Mouse (Mus musculus) neural tube, embryonic 11.5 days (tissue): Measurements from ENCODE around the gene Nrsn2. TPM values are rescaled to one million over a fixed set of nuclear protein-coding genes. Genes with fewer than 3 reads are reported as not detected.
"Not testable (repeated sequence)": the region's sequence is repeated elsewhere in the genome, so short reads cannot be mapped to it uniquely, and the experiment has no call there.

ENCODE experiments used
- ATAC-seq: fragments of 200-750 bp; cut with Nextera tagmentation; 2 replicates; pipeline ENCODE4 v1.8.0; 2017; ENCODE audit warnings: moderate number of reproducible peaks, mild to moderate bottlenecking, moderate TSS enrichment, moderate library complexity; ENCODE audit not compliant: insufficient read depth, low FRiP score, low TSS enrichment
- DNase-seq: peaks from one replicate; pipeline ENCODE4 v3.0.0-alpha.2; 2015; ENCODE audit warnings: low spot score
- H3K27ac ChIP-seq: fragments of 300-500 bp; sonication (generic); 2 replicates; pipeline ENCODE4 v1.5.1; 2014; ENCODE audit warnings: low read depth, mild to moderate bottlenecking, low read length
- H3K27me3 ChIP-seq: fragments of 300-500 bp; sonication (generic); 2 replicates; pipeline ENCODE4 v1.6.1; 2014; ENCODE audit warnings: mild to moderate bottlenecking, low read length, mixed read lengths; ENCODE audit not compliant: control insufficient read depth, insufficient read depth
- H3K36me3 ChIP-seq: fragments of 300-500 bp; sonication (generic); 2 replicates; pipeline ENCODE4 v1.6.1; 2014; ENCODE audit warnings: mild to moderate bottlenecking, low read length, moderate library complexity, mixed read lengths; ENCODE audit not compliant: control insufficient read depth, insufficient read depth
- H3K4me1 ChIP-seq: fragments of 300-500 bp; sonication (generic); 2 replicates; pipeline ENCODE4 v1.6.1; 2014; ENCODE audit warnings: low read length, mixed read lengths; ENCODE audit not compliant: control insufficient read depth, insufficient read depth
- H3K4me2 ChIP-seq: fragments of 300-500 bp; sonication (generic); 2 replicates; pipeline ENCODE4 v1.6.1; 2014; ENCODE audit warnings: low read depth, mild to moderate bottlenecking, moderate library complexity
- H3K4me3 ChIP-seq: fragments of 300-500 bp; sonication (generic); 2 replicates; pipeline ENCODE4 v1.5.1; 2014; ENCODE audit warnings: low read depth, low read length
- H3K9ac ChIP-seq: fragments of 300-500 bp; sonication (generic); 2 replicates; pipeline ENCODE4 v1.6.1; 2014; ENCODE audit warnings: mild to moderate bottlenecking, low read length
- H3K9me3 ChIP-seq: fragments of 300-500 bp; sonication (generic); 2 replicates; pipeline ENCODE4 v1.6.1; 2016; ENCODE audit warnings: low read length; ENCODE audit not compliant: control insufficient read depth
- WGBS: fragments of 180-500 bp; shearing (Covaris S2); extraction: QIAGEN DNeasy Blood & Tissue Kit; methylation state at CpG from one replicate; pipeline ENCODE4 v1.1.7; 2014; 5-methylcytosine and 5-hydroxymethylcytosine counted together
- polyA plus RNA-seq: library from polyadenylated mRNA; unstranded; fragments of >200 nt; fragmentation: Nextera tagmentation; extraction: Ambion mirVana; gene quantifications from 2 replicates; pipeline ENCODE4 v1.2.1, GENCODE M21; 2014

Gene Nrsn2
- polyA plus RNA-seq, 1 experiment from 2014 or later = 7.6 TPM

DNA sequence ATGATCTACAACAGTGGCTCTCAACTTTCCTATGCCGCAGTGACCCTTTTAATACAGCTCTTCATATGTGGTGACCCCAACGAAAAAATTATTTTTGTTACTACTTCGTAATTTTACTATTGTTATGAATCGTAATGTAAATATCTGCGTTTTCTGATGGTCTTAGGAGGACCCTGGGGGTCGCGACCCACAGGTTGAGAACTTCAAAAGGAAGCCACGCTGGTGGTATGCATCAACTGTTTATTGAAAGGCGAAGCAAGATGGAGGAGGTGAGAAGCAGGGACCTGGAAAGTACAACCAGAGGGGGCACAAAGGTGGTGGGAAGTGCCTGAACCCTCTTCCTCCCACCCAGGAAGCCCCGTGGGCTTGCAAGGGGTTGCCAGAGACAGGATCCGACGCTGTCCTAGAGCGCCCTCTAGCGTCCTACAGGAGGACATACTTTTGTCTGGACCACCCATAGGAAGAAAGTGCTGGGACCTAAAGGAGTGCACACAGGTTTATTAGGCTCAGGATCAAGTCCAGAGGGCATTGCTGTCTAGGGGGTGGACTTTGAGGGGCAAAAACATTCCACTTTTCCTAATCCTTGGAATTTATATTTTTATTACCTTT lies 7.8 kb downstream of the Nrsn2 start:
- no peaks in the 10 kb centered on the region for H3K27me3 ChIP-seq
- peak; percentile 67 for ATAC-seq
- DNase-seq = peak; percentile 69
- no peak overlapping the region for H3K9ac ChIP-seq
- 29% methylated on average over 14 of the region's 14 CpGs for WGBS
- H3K9me3 ChIP-seq = no peaks in the 10 kb centered on the region
- H3K36me3 ChIP-seq = no peaks in the 10 kb centered on the region
- H3K27ac ChIP-seq = no peak overlapping the region
- H3K4me2 ChIP-seq = no peak overlapping the region
- no peaks in the 10 kb centered on the region for H3K4me1 ChIP-seq
- no peak overlapping the region for H3K4me3 ChIP-seq

DNA sequence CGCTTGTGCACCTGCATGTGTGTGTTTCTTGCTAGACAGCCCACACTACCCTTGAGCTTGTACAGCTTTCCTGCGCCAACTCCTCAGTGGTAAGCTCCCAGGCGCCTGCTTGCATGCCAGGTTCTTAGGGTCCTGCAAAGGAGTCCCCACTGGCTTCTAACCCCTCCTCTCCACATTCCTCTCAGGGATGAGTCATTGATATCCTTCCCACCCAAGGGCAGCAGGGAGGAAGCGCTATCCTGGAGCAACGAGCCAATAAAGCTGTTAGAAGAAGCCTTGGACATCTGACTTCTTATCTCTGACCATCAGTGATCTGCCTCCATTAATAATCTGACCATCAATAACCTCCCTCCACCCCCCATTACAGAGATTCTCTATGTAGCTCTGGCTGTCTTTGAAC lies 8.5 kb downstream of the Nrsn2 start:
- Histone ChIP-seq H3K36me3 (no peaks in the 10 kb centered on the region), H3K9ac (no peak overlapping the region), H3K9me3 (no peaks in the 10 kb centered on the region), H3K4me1 (no peaks in the 10 kb centered on the region), H3K27ac (no peak overlapping the region), H3K27me3 (no peaks in the 10 kb centered on the region), H3K4me3 (no peak overlapping the region), H3K4me2 (no peak overlapping the region)
- WGBS = 89% methylated on average over 5 of the region's 5 CpGs
- no peak for ATAC-seq
- no peak for DNase-seq

DNA sequence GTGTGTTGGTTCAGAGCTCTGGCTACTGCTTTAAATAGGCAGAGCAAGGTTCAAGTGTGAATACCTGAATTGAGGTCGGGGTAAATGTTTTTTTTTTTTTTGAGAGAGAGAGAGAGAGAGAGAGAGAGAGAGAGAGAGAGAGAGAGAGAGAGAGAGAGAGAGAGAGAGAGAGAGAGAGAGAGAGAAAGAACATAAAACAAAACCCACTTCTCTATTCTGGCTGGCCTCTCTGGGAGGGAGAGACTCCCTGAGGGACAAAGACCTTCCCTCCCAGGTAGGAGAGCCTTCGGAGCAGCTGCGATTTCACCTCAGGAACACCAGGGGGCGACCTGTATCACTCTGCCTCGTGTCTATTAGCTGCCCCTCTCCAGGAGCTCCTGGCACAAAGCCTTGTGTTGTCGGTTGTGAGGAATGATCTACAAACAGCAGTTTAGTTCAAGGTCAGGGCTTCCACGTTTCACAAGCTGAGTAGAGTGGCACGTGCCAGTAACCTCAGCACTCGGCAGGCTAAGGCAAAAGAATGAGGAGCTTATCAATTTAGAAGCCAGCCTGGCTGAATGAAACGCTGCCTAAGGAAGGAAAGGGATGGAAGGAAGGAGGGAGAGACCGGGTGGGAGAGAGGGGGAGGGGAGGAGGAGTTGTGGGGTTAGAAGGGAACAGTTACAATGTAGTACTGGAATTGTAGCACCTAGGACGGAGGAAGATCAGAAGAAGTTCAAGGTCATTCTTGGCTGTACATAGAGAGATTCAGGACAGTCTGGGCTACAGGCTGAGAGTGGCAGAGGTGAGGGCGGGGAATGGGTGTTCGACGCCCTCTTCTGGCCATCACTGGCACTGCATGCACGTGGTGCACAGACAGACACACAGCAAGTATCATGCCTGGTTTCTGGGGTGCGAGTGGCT lies 12.9 kb downstream of the Nrsn2 start:
- Histone ChIP-seq H3K27ac (no peak overlapping the region), H3K36me3 (no peaks in the 10 kb centered on the region), H3K9ac (no peak overlapping the region), H3K4me2 (peak overlapping the region; percentile 22; the same call in 1 of the 2 replicates), H3K27me3 (no peaks in the 10 kb centered on the region), H3K4me1 (no peaks in the 10 kb centered on the region), H3K4me3 (no peak overlapping the region), H3K9me3 (no peaks in the 10 kb centered on the region)
- DNase-seq (peak; percentile 82), ATAC-seq (peak; percentile 61)
- 13% methylated on average over 17 of the region's 17 CpGs for WGBS

DNA sequence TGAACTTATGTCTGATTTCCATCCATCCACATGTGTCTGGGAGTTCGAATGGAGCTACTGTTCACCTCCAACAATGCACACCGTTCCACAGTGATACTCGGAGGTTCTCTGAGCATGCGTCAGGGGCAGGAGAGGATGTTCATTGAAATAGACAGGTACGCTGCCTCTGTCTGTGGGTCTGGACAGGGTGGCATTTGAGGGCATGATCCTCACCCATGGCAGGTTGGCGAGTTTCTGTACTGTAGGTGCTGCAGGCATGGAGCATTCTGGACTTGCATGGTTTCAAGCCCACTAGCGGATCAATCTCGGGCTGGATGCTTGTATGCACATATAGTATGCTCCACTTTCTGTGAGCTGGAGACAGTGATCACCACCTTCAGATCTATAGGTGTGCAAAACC lies 15.2 kb downstream of the Nrsn2 start:
- no peak overlapping the region for H3K27ac ChIP-seq
- H3K27me3 ChIP-seq = no peaks in the 10 kb centered on the region
- H3K36me3 ChIP-seq = no peaks in the 10 kb centered on the region
- DNase-seq = no peak
- no peaks in the 10 kb centered on the region for H3K4me1 ChIP-seq
- no peak overlapping the region for H3K9ac ChIP-seq
- no peak overlapping the region for H3K4me2 ChIP-seq
- 88% methylated on average over 8 of the region's 8 CpGs for WGBS
- H3K9me3 ChIP-seq = no peaks in the 10 kb centered on the region
- no peak for ATAC-seq
- H3K4me3 ChIP-seq = no peak overlapping the region

DNA sequence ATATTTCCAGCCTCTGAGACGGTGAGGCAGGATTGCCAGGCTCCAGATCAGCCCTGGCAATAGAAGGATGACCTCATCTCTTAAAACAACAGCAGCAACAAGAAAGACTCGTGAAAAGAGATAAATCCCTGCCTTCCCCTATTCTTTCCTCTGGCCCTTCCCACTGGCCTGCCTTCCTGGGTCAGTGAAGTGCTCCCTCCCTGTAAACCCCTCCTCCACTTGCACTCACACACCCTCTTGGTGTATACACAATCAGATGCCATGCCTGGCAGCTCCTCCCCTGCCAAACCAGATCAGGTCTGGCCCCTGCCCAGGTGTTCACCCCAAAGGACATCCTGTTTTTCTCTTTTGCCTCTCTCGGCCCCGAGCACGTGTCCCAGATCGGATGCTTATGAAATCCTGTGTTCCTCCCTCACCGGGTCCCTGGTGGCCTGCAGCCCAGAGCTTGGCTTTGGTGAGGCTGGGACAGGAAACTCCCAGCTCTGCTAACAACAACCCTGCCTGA lies 16.1 kb downstream of the Nrsn2 start:
- Histone ChIP-seq H3K36me3 (no peaks in the 10 kb centered on the region), H3K4me1 (no peaks in the 10 kb centered on the region), H3K4me2 (no peak overlapping the region), H3K9ac (no peak overlapping the region), H3K27ac (no peak overlapping the region), H3K4me3 (no peak overlapping the region), H3K27me3 (no peaks in the 10 kb centered on the region), H3K9me3 (no peaks in the 10 kb centered on the region)
- 64% methylated on average over 7 of the region's 7 CpGs for WGBS
- ATAC-seq (no peak), DNase-seq (no peak)

DNA sequence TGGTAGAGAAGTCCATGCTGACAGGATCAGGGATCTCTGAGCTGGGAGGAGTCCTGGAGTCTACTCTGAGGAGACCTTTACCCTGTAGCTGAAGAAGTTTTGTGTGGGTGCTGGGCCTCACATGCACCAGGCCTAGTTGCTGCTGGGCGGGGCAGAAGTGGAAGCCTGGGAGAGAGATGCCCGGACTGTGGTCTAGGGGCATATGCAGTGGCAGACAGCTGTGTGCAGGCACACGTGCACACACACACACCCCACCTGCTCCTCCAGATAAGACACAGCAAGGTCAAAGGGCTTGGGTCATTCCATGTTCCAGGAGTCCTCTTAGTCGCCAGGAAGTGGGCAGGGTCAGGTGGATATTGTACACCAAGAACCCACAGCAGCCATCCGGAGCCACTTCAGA lies 16.8 kb downstream of the Nrsn2 start:
- no peak overlapping the region for H3K27ac ChIP-seq
- H3K4me2 ChIP-seq = no peak overlapping the region
- WGBS = 74% methylated on average over 5 of the region's 5 CpGs
- H3K27me3 ChIP-seq = no peaks in the 10 kb centered on the region
- H3K36me3 ChIP-seq = no peaks in the 10 kb centered on the region
- no peak overlapping the region for H3K4me3 ChIP-seq
- H3K4me1 ChIP-seq = no peaks in the 10 kb centered on the region
- no peak overlapping the region for H3K9ac ChIP-seq
- no peak for ATAC-seq
- no peak for DNase-seq
- H3K9me3 ChIP-seq = no peaks in the 10 kb centered on the region

DNA sequence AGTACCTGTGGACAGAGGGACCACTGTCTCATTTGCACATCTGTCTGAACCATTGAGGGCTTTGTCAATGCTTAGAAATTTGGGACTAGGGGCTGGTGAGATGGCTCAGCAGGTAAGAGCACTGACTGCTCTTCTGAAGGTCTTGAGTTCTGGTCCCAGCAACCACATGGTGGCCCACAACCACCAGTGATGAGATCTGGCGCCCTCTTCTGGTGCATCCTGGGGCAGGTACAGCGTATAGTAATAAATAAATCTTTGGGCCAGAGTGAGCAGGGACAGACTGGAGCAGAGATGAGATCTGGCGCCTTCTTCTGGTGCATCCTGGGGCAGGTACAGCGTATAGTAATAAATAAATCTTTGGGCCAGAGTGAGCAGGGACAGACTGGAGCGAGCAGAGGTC lies 17.5 kb downstream of the Nrsn2 start:
- not testable (repeated sequence) for DNase-seq, H3K9me3 ChIP-seq, ATAC-seq, H3K27me3 ChIP-seq, H3K27ac ChIP-seq, H3K4me2 ChIP-seq, H3K9ac ChIP-seq, H3K36me3 ChIP-seq, H3K4me3 ChIP-seq, H3K4me1 ChIP-seq
- 71% methylated on average over 5 of the region's 5 CpGs for WGBS

DNA sequence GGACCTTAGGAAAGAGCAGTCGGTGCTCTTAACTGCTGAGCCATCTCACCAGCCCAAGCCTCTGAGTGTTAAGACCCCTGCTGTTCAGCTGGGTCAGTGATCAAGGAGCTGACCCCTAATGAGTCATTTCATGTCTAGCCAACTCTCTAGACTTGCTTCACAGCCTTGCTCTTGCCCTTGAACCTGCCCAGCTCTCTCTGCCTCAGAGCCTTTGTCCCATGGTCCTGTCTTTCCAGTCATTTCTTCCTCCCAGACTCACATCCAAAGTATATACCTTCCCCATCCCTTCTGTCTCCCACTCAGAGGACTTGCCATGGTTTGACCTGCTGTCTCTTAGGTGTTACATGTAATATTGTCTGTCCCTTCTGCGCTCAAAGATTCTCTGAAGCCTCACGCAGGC lies 19.2 kb downstream of the Nrsn2 start:
- H3K36me3 ChIP-seq = no peaks in the 10 kb centered on the region
- no peak overlapping the region for H3K4me3 ChIP-seq
- no peaks in the 10 kb centered on the region for H3K27me3 ChIP-seq
- WGBS = 85% methylated on average over 3 of the region's 3 CpGs
- H3K9ac ChIP-seq = no peak overlapping the region
- no peak for ATAC-seq
- H3K4me1 ChIP-seq = no peaks in the 10 kb centered on the region
- H3K9me3 ChIP-seq = no peaks in the 10 kb centered on the region
- DNase-seq = no peak
- H3K27ac ChIP-seq = no peak overlapping the region
- no peak overlapping the region for H3K4me2 ChIP-seq
